Mouse (Mus musculus) cerebellum, postnatal 36 days (tissue): ENCODE data around the gene Rflnb.

Experiments
- DNase-seq, 2 experiments: peaks; one replicate each; pipeline ENCODE4 v3.0.0; 2021 to 2022; ENCODE audit warnings: mixed read lengths in 2 of 2

The Rflnb gene

GRCm38 (mm10) chr11:75985948-75986347 is 41.6 kb downstream of the Rflnb start:
- no peak for DNase-seq

GRCm38 (mm10) chr11:75984581-75984980 is 43.0 kb downstream of the Rflnb start:
- no peak for DNase-seq

- DNase-seq, result no peak
These were observed 44.4 kb downstream of the Rflnb start for GRCm38 (mm10) chr11:75983194-75983593.

GRCm38 (mm10) chr11:75980413-75980812 is 47.2 kb downstream of the Rflnb start:
- no peak for DNase-seq

GRCm38 (mm10) chr11:75978051-75978450 is 49.5 kb downstream of the Rflnb start:
- DNase-seq, result no peak

- no peak for DNase-seq
These were observed 50.8 kb downstream of the Rflnb start for GRCm38 (mm10) chr11:75976748-75977147.

GRCm38 (mm10) chr11:75973988-75974387 is 53.6 kb downstream of the Rflnb start:
- DNase-seq, result no peak

- DNase-seq, result peak; percentile 9 to 16
These were observed 54.5 kb downstream of the Rflnb start for GRCm38 (mm10) chr11:75972916-75973567.

- DNase-seq, result no peak
These were observed 55.4 kb downstream of the Rflnb start for GRCm38 (mm10) chr11:75972188-75972587.

GRCm38 (mm10) chr11:75970629-75971028 is 57.0 kb downstream of the Rflnb start:
- DNase-seq, result no peak
